Mouse (Mus musculus): ENCODE measurements around the gene Ovca2.

The Ovca2 gene

GRCm38 (mm10) chr11:75178672-75179208 is at the start of gene Ovca2:
Gene Ovca2, minus strand, starts transcription at chr11:75178835.
- peak; percentile 76 for DNase-seq (ENCODE audit: low spot score)

GRCm38 (mm10) chr11:75227632-75228031 is 49.0 kb upstream of the Ovca2 start:
- no peak for DNase-seq (ENCODE audit: low spot score)

GRCm38 (mm10) chr11:75224835-75225234 is 46.2 kb upstream of the Ovca2 start:
- no peak for DNase-seq (ENCODE audit: low spot score)

GRCm38 (mm10) chr11:75224062-75224461 is 45.4 kb upstream of the Ovca2 start:
- DNase-seq (ENCODE audit: low spot score) = no peak

- no peak for DNase-seq (ENCODE audit: low spot score)
Observed at GRCm38 (mm10) chr11:75220517-75221145, 42.0 kb upstream of the Ovca2 start.

- no peak for DNase-seq (ENCODE audit: low spot score)
Observed at GRCm38 (mm10) chr11:75220115-75220514, 41.5 kb upstream of the Ovca2 start.

GRCm38 (mm10) chr11:75214081-75214950 is 35.7 kb upstream of the Ovca2 start:
- no peak for DNase-seq (ENCODE audit: low spot score)

GRCm38 (mm10) chr11:75213372-75214080 is 34.9 kb upstream of the Ovca2 start:
- no peak for DNase-seq (ENCODE audit: low spot score)

- no peak for DNase-seq (ENCODE audit: low spot score)
Observed at GRCm38 (mm10) chr11:75212876-75213275, 34.2 kb upstream of the Ovca2 start.

GRCm38 (mm10) chr11:75212031-75212667 is 33.5 kb upstream of the Ovca2 start:
- no peak for DNase-seq (ENCODE audit: low spot score)

- no peak for DNase-seq (ENCODE audit: low spot score)
Observed at GRCm38 (mm10) chr11:75210755-75211154, 32.1 kb upstream of the Ovca2 start.

- DNase-seq (ENCODE audit: low spot score) = no peak
Observed at GRCm38 (mm10) chr11:75210093-75210492, 31.5 kb upstream of the Ovca2 start.

- DNase-seq (ENCODE audit: low spot score) = no peak
Observed at GRCm38 (mm10) chr11:75209363-75209762, 30.7 kb upstream of the Ovca2 start.

- no peak for DNase-seq (ENCODE audit: low spot score)
Observed at GRCm38 (mm10) chr11:75206347-75206746, 27.7 kb upstream of the Ovca2 start.

- no peak for DNase-seq (ENCODE audit: low spot score)
Observed at GRCm38 (mm10) chr11:75204472-75204871, 25.8 kb upstream of the Ovca2 start.

GRCm38 (mm10) chr11:75203926-75204325 is 25.3 kb upstream of the Ovca2 start:
- DNase-seq (ENCODE audit: low spot score) = no peak

- DNase-seq (ENCODE audit: low spot score) = no peak
Observed at GRCm38 (mm10) chr11:75201721-75202120, 23.1 kb upstream of the Ovca2 start.

GRCm38 (mm10) chr11:75200935-75201334 is 22.3 kb upstream of the Ovca2 start:
- DNase-seq (ENCODE audit: low spot score) = no peak

GRCm38 (mm10) chr11:75199951-75200350 is 21.3 kb upstream of the Ovca2 start:
- DNase-seq (ENCODE audit: low spot score) = no peak

GRCm38 (mm10) chr11:75198792-75199191 is 20.2 kb upstream of the Ovca2 start:
- DNase-seq (ENCODE audit: low spot score) = no peak

GRCm38 (mm10) chr11:75197956-75198355 is 19.3 kb upstream of the Ovca2 start:
- no peak for DNase-seq (ENCODE audit: low spot score)

- no peak for DNase-seq (ENCODE audit: low spot score)
Observed at GRCm38 (mm10) chr11:75196131-75196530, 17.5 kb upstream of the Ovca2 start.
